Mouse (Mus musculus): Measurements from ENCODE around the gene Atxn7l1. TPM values are rescaled to one million over a fixed set of nuclear protein-coding genes. Genes with fewer than 3 reads are reported as not detected.

Gene Atxn7l1
- polyA plus RNA-seq, 1 experiment from 2014 or later = 12.7 TPM

DNA sequence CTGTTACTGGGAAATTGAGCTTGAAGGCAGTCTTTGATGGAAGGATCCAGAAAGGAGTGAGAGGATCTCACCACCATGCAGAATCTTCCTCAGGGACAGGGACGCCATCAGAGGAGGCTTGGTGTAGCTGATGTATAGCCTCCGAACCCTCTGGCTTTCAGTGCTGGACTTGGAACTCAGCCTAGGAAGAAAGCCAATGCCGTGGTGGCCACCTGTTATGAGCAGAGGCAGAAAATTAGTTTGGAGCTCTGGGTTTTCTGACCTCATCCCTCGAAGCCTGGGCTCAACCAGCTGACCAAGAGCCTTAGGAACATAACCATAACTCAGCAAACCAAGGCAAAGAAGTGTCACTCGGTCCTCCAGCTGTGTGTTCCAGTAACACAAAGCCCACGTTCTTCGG, 71.9 kb downstream of the Atxn7l1 start:
- H3K9ac ChIP-seq = no peak overlapping the region
- 85% methylated on average over 7 of the region's 7 CpGs for WGBS

GRCm38 (mm10) chr12:33220081-33220480, 72.6 kb downstream of the Atxn7l1 start:
- H3K4me1 ChIP-seq = peaks cover 4% of the 10 kb centered on the region; the same call in 1 of the 2 replicates
- H3K27ac ChIP-seq = no peak overlapping the region
- WGBS = 71% methylated on average over 5 of the region's 5 CpGs
- no peaks in the 10 kb centered on the region for H3K27me3 ChIP-seq
- no peak overlapping the region for H3K4me2 ChIP-seq
- no peaks in the 10 kb centered on the region for H3K9me3 ChIP-seq (replicated peaks)
- no peak overlapping the region for H3K4me3 ChIP-seq (replicated peaks)
- H3K36me3 ChIP-seq = no peaks in the 10 kb centered on the region; the same call in 1 of the 2 replicates
- ATAC-seq (replicated peaks; ENCODE audit: low FRiP score) = no peak
- H3K9ac ChIP-seq = no peak overlapping the region

More for the DNA sequence above, 71.9 kb downstream of the Atxn7l1 start:
- Histone ChIP-seq H3K27ac (no peak overlapping the region), H3K4me1 (no peaks in the 10 kb centered on the region; the same call in 1 of the 2 replicates), H3K4me2 (no peak overlapping the region), H3K36me3 (no peaks in the 10 kb centered on the region; the same call in 1 of the 2 replicates), H3K9me3 (replicated peaks) (no peaks in the 10 kb centered on the region), H3K4me3 (replicated peaks) (no peak overlapping the region), H3K27me3 (no peaks in the 10 kb centered on the region)
- ATAC-seq (replicated peaks; ENCODE audit: low FRiP score) = no peak

GRCm38 (mm10) chr12:33220509-33221051, 73.1 kb downstream of the Atxn7l1 start:
- no peak overlapping the region for H3K4me3 ChIP-seq (replicated peaks)

DNA sequence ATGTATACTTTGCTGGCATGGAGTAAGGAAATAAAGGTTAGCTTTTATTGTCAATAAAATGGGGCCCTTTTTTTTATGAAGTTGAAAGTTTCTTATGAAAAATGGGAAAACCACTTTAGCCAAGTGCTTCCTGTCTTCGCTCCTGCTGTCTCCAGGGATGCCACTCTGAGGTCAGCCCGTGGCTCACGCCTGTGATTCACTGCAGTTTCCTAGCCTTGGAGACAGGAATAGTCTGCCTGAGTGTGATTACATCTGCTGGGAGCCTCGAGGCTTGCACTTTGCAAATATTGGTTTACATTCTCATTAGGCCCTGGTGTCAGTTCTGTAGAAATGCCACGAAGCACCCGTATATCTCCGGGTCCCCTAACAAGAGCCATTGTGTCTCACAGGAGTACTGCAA, 74.7 kb downstream of the Atxn7l1 start:
- Histone ChIP-seq H3K27ac (no peak overlapping the region), H3K4me2 (no peak overlapping the region), H3K4me1 (peaks cover 9% of the 10 kb centered on the region; the same call in 1 of the 2 replicates), H3K9ac (no peak overlapping the region), H3K9me3 (replicated peaks) (no peaks in the 10 kb centered on the region), H3K4me3 (replicated peaks) (no peak overlapping the region), H3K36me3 (no peaks in the 10 kb centered on the region; the same call in 1 of the 2 replicates), H3K27me3 (no peaks in the 10 kb centered on the region)
- 66% methylated on average over 7 of the region's 7 CpGs for WGBS
- ATAC-seq (replicated peaks; ENCODE audit: low FRiP score) = no peak

More at GRCm38 (mm10) chr12:33220509-33221051, 73.1 kb downstream of the Atxn7l1 start:
- Histone ChIP-seq H3K27ac (no peak overlapping the region), H3K27me3 (no peaks in the 10 kb centered on the region), H3K9me3 (replicated peaks) (no peaks in the 10 kb centered on the region), H3K4me1 (peaks cover 9% of the 10 kb centered on the region; the same call in 1 of the 2 replicates), H3K36me3 (no peaks in the 10 kb centered on the region; the same call in 1 of the 2 replicates), H3K9ac (no peak overlapping the region), H3K4me2 (no peak overlapping the region)
- 68% methylated on average over 11 of the region's 11 CpGs for WGBS
- ATAC-seq (replicated peaks; ENCODE audit: low FRiP score) = peak; percentile 73

DNA sequence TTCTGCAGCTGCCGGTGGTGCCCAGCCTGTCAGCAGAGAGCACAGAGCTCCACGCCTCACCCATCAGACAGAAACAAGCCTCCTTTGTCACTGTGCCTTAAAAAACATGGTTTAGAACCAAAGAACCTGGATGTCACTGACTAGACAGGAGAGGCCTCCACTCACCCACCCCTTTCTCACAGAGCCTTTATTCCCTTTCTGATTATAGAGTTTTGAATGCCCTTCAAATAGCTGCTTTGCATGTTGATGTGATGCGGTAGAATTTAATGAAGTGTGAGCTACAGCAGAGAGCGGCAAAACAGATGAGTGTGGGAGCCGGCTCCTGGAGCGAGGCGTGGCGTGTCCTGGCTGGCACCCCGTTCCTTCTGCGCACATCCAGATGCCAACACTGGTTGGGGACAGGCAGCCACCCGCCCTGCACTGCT, 77.6 kb downstream of the Atxn7l1 start:
- WGBS = 51% methylated on average over 11 of the region's 11 CpGs
- Histone ChIP-seq H3K27ac (no peak overlapping the region), H3K36me3 (no peaks in the 10 kb centered on the region), H3K9ac (no peak overlapping the region), H3K4me3 (replicated peaks) (no peak overlapping the region), H3K4me2 (no peak overlapping the region), H3K27me3 (no peaks in the 10 kb centered on the region), H3K4me1 (peaks cover 9% of the 10 kb centered on the region; the same call in 1 of the 2 replicates), H3K9me3 (replicated peaks) (no peaks in the 10 kb centered on the region)
- ATAC-seq (replicated peaks; ENCODE audit: low FRiP score) = no peak

DNA sequence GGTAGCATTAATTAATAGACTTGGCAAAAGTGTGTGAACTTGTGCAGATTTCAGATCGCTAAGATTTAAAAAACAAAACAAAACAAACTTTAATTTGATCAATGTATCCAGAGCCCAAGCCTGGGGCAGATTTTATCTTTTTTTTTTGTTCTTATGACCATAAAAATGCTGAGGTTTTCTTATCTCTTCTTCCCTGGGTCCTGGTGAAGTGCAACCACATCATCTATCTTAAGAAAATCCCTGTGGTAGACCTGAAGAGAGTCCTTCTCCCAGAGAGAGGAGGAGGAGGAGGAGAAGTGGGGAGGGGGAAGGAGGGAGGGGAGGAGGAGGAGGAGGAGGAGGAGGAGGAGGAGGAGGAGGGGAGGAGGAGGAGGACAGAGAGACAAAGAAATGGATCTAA, 78.5 kb downstream of the Atxn7l1 start:
- H3K27ac ChIP-seq = no peak overlapping the region
- WGBS = 75% methylated on average over 1 of the region's 1 CpGs
- no peak overlapping the region for H3K4me3 ChIP-seq (replicated peaks)
- H3K4me1 ChIP-seq = 0 out of 2 replicates have a peak, but pooled peaks cover 9% of the 10 kb centered on the region
- no peak overlapping the region for H3K4me2 ChIP-seq
- no peaks in the 10 kb centered on the region for H3K36me3 ChIP-seq
- H3K27me3 ChIP-seq = no peaks in the 10 kb centered on the region
- no peak overlapping the region for H3K9ac ChIP-seq
- no peaks in the 10 kb centered on the region for H3K9me3 ChIP-seq (replicated peaks)
- ATAC-seq (replicated peaks; ENCODE audit: low FRiP score) = no peak

DNA sequence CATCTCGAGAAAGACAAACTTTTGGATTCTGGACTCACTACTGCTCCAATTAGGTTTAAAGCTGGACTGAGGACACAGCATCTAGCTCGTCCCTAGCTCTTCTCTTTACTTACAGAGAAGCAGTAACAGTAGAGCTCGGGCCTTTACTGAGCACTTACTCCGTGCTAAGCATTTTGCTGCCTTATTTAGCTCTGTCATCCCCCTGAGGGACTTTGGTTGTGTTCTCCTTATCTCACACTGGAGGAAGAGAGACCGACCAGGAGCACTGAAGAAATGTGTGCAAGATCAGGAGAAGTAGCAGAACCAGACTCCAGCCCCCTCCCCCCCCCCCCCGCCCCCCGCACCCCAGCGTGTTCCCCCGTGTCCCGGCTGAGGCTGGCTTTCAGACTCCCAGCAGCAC, 79.1 kb downstream of the Atxn7l1 start:
- WGBS = 81% methylated on average over 5 of the region's 10 CpGs
- no peaks in the 10 kb centered on the region for H3K36me3 ChIP-seq
- no peak for ATAC-seq (replicated peaks; ENCODE audit: low FRiP score)

GRCm38 (mm10) chr12:33235314-33235713, 87.8 kb downstream of the Atxn7l1 start:
- no peak for ATAC-seq (replicated peaks; ENCODE audit: low FRiP score)
- Histone ChIP-seq H3K4me1 (peaks cover 17% of the 10 kb centered on the region), H3K9ac (no peak overlapping the region), H3K36me3 (no peaks in the 10 kb centered on the region), H3K4me2 (no peak overlapping the region), H3K27me3 (no peaks in the 10 kb centered on the region), H3K9me3 (replicated peaks) (no peaks in the 10 kb centered on the region), H3K4me3 (replicated peaks) (no peak overlapping the region), H3K27ac (no peak overlapping the region)
- WGBS = 78% methylated on average over 4 of the region's 4 CpGs

More for the DNA sequence above, 79.1 kb downstream of the Atxn7l1 start:
- Histone ChIP-seq H3K9ac (no peak overlapping the region), H3K9me3 (replicated peaks) (no peaks in the 10 kb centered on the region), H3K27ac (no peak overlapping the region), H3K27me3 (no peaks in the 10 kb centered on the region), H3K4me2 (no peak overlapping the region), H3K4me1 (0 out of 2 replicates have a peak, but pooled peaks cover 9% of the 10 kb centered on the region), H3K4me3 (replicated peaks) (no peak overlapping the region)

DNA sequence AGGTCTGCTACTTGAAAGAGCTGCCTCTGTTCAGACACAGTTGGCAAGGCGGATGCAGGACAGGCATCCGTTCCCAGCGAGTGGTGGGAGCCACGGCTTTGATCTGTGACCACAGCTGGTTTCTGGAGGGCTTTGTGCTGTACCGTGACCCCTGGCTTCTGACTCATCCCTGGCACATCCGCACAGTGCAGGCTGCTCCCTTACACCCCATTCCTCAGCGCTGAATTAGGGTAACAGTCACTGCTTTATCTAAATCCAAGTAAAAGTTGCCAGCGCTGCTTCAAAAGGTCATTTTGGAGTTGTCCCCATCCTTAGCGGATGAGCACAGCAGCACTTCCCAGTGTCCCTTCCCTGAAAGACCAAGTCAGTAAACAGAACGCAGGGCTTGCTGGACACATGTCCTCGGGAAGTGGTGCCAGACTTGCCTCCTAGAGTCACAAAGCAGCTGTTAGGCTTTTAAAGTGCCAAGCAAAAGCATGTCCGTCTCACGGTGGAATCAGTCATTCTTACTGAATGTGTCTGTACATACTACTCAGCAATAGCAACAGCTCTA, 88.4 kb downstream of the Atxn7l1 start:
- 48% methylated on average over 13 of the region's 13 CpGs for WGBS
- Histone ChIP-seq H3K4me3 (replicated peaks) (no peak overlapping the region), H3K27ac (no peak overlapping the region), H3K4me2 (no peak overlapping the region), H3K4me1 (peaks cover 17% of the 10 kb centered on the region), H3K9ac (no peak overlapping the region), H3K9me3 (replicated peaks) (no peaks in the 10 kb centered on the region), H3K27me3 (no peaks in the 10 kb centered on the region), H3K36me3 (no peaks in the 10 kb centered on the region)
- peak; percentile 73; the same call in 1 of the 2 replicates for ATAC-seq (replicated peaks; ENCODE audit: low FRiP score)

- ATAC-seq (replicated peaks; ENCODE audit: low FRiP score) = no peak
- 60% methylated on average over 11 of the region's 11 CpGs for WGBS
Observed at GRCm38 (mm10) chr12:33236344-33237049, 89.0 kb downstream of the Atxn7l1 start.

DNA sequence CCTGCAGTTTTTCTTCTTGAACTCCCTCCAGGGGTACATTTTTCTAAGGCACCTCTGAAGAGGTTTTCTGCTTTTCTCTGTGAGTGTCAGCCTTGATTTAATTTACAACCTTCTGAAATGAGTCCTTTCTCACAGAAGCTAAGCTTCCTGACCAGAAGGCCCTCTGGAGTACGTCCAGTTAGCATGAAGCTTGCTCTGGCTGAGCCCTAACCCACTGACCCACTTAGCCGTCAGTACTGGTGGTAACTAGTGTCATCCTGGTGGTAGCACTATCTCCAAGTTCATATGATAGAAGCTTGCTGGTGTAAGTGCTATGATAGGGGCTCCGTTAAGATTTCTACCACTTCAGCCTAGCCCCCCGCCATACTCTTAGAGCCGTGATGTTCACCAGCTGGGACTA, 89.6 kb downstream of the Atxn7l1 start:
- WGBS = 59% methylated on average over 5 of the region's 5 CpGs
- H3K4me3 ChIP-seq (replicated peaks) = no peak overlapping the region
- H3K4me2 ChIP-seq = no peak overlapping the region
- H3K9me3 ChIP-seq (replicated peaks) = no peaks in the 10 kb centered on the region
- H3K4me1 ChIP-seq = peaks cover 17% of the 10 kb centered on the region
- no peak for ATAC-seq (replicated peaks; ENCODE audit: low FRiP score)
- H3K36me3 ChIP-seq = no peaks in the 10 kb centered on the region
- 0 out of 2 replicates have a peak overlapping the region, but pooled peaks have one; percentile 18 for H3K27ac ChIP-seq
- H3K27me3 ChIP-seq = no peaks in the 10 kb centered on the region
- no peak overlapping the region for H3K9ac ChIP-seq

More at GRCm38 (mm10) chr12:33236344-33237049, 89.0 kb downstream of the Atxn7l1 start:
- Histone ChIP-seq H3K27me3 (no peaks in the 10 kb centered on the region), H3K4me1 (peaks cover 17% of the 10 kb centered on the region), H3K9ac (no peak overlapping the region), H3K4me2 (no peak overlapping the region), H3K9me3 (replicated peaks) (no peaks in the 10 kb centered on the region), H3K4me3 (replicated peaks) (no peak overlapping the region), H3K36me3 (no peaks in the 10 kb centered on the region), H3K27ac (0 out of 2 replicates have a peak overlapping the region, but pooled peaks have one; percentile 18)

- H3K27ac ChIP-seq = no peak overlapping the region
- H3K4me3 ChIP-seq (replicated peaks) = no peak overlapping the region
- no peaks in the 10 kb centered on the region for H3K9me3 ChIP-seq (replicated peaks)
- WGBS = 91% methylated on average over 8 of the region's 8 CpGs
- peaks cover 30% of the 10 kb centered on the region for H3K4me1 ChIP-seq
- no peaks in the 10 kb centered on the region for H3K27me3 ChIP-seq
- no peak overlapping the region for H3K9ac ChIP-seq
- H3K4me2 ChIP-seq = no peak overlapping the region
- ATAC-seq (replicated peaks; ENCODE audit: low FRiP score) = no peak
- no peaks in the 10 kb centered on the region for H3K36me3 ChIP-seq
Observed at GRCm38 (mm10) chr12:33242679-33243078, 95.2 kb downstream of the Atxn7l1 start.

Data from kidney, embryonic 15.5 days (tissue).